Mouse (Mus musculus) cortical plate, adult 2 months (tissue): ENCODE results near the gene Fam193a. TPM values are rescaled to one million over a fixed set of nuclear protein-coding genes. Genes with fewer than 3 reads are reported as not detected.

Experiments
- H3K27ac ChIP-seq: fragments of 200-500 bp; 2 replicates; pipeline ENCODE4 v1.5.1; 2012; ENCODE audit warnings: low read length, control low read depth, inconsistent platforms; ENCODE audit not compliant: insufficient read depth
- H3K4me1 ChIP-seq: fragments of 200-500 bp; 2 replicates; pipeline ENCODE4 v1.6.1; 2011; ENCODE audit warnings: low read length; ENCODE audit not compliant: control insufficient read depth, insufficient read depth
- H3K4me3 ChIP-seq: fragments of 200-500 bp; 2 replicates; pipeline ENCODE4 v1.5.1; 2011; ENCODE audit warnings: mild to moderate bottlenecking, low read length, control low read depth; ENCODE audit not compliant: insufficient read depth
- CTCF ChIP-seq: fragments of 200-500 bp; IDR thresholded peaks from 2 replicates; pipeline ENCODE4 v1.5.1; 2011; ENCODE audit warnings: mild to moderate bottlenecking, control low read depth, low read length; ENCODE audit not compliant: insufficient read depth; ENCODE audit errors: extremely low read depth
- POLR2A ChIP-seq: fragments of 200-500 bp; IDR thresholded peaks from 2 replicates; pipeline ENCODE4 v1.6.1; 2011; ENCODE audit warnings: mild to moderate bottlenecking, low read length, control low read depth; ENCODE audit not compliant: insufficient read depth; ENCODE audit errors: extremely low read depth
- polyA plus RNA-seq: library from polyadenylated mRNA; depleted of rRNA; stranded (reverse); fragments of >200 nt; gene quantifications from 2 replicates; pipeline ENCODE4 v1.2.3, GENCODE M21; 2012

Fam193a gene
- polyA plus RNA-seq, 1 experiment: 42.0 TPM

GRCm38 (mm10) chr5:34336775-34337450 lies 32.8 kb upstream of the Fam193a start:
- H3K4me1 ChIP-seq: peaks cover 3% of the 10 kb centered on the region; the same call in 1 of the 2 replicates
- H3K27ac ChIP-seq: peak overlapping the region; percentile 61; the same call in 1 of the 2 replicates
- peak overlapping the region; percentile 82 for H3K4me3 ChIP-seq
- TF ChIP-seq CTCF: no peak
- no peak for TF ChIP-seq POLR2A

- no peak for TF ChIP-seq POLR2A
- TF ChIP-seq CTCF: no peak
- Histone ChIP-seq H3K27ac (no peak overlapping the region), H3K4me1 (peaks cover 3% of the 10 kb centered on the region; the same call in 1 of the 2 replicates), H3K4me3 (no peak overlapping the region)
Observed at GRCm38 (mm10) chr5:34340246-34340645, 29.5 kb upstream of the Fam193a start.

GRCm38 (mm10) chr5:34352084-34352631 lies 17.6 kb upstream of the Fam193a start:
- Histone ChIP-seq H3K4me1 (no peaks in the 10 kb centered on the region), H3K4me3 (no peak overlapping the region), H3K27ac (no peak overlapping the region)
- TF ChIP-seq POLR2A (no peak), CTCF (no peak)

- TF ChIP-seq POLR2A: no peak
- TF ChIP-seq CTCF: no peak
- no peak overlapping the region for H3K27ac ChIP-seq
- H3K4me1 ChIP-seq: no peaks in the 10 kb centered on the region
- H3K4me3 ChIP-seq: no peak overlapping the region
Observed at GRCm38 (mm10) chr5:34360261-34360660, 9.5 kb upstream of the Fam193a start.

- no peak for TF ChIP-seq CTCF
- TF ChIP-seq POLR2A: no peak
- no peak overlapping the region for H3K4me3 ChIP-seq
- no peak overlapping the region for H3K27ac ChIP-seq
- no peaks in the 10 kb centered on the region for H3K4me1 ChIP-seq
Observed at GRCm38 (mm10) chr5:34363115-34363514, 6.6 kb upstream of the Fam193a start.

- TF ChIP-seq CTCF (no peak), POLR2A (no peak)
- H3K4me1 ChIP-seq: peaks cover 5% of the 10 kb centered on the region
- H3K27ac ChIP-seq: peak overlapping the region; percentile 44
- peak overlapping the region; percentile 57 for H3K4me3 ChIP-seq
Observed at GRCm38 (mm10) chr5:34368551-34369290, 1.0 kb upstream of the Fam193a start.

GRCm38 (mm10) chr5:34370022-34370823 lies 490 bp downstream of the Fam193a start:
- H3K4me1 ChIP-seq: peaks cover 5% of the 10 kb centered on the region
- TF ChIP-seq CTCF (no peak), POLR2A (no peak)
- 0 out of 2 replicates have a peak overlapping the region, but pooled peaks have one; percentile 30 for H3K27ac ChIP-seq
- H3K4me3 ChIP-seq: peak overlapping the region; percentile 57

GRCm38 (mm10) chr5:34370840-34371239 lies 1.1 kb downstream of the Fam193a start:
- Histone ChIP-seq H3K4me1 (peaks cover 5% of the 10 kb centered on the region), H3K4me3 (peak overlapping the region; percentile 57), H3K27ac (no peak overlapping the region)
- TF ChIP-seq CTCF: no peak
- TF ChIP-seq POLR2A: no peak

- TF ChIP-seq CTCF (no peak), POLR2A (no peak)
- Histone ChIP-seq H3K27ac (no peak overlapping the region), H3K4me1 (peaks cover 5% of the 10 kb centered on the region), H3K4me3 (no peak overlapping the region)
Observed at GRCm38 (mm10) chr5:34372141-34372540, 2.4 kb downstream of the Fam193a start.

- no peak for TF ChIP-seq POLR2A
- TF ChIP-seq CTCF: no peak
- Histone ChIP-seq H3K4me1 (peaks cover 5% of the 10 kb centered on the region), H3K27ac (no peak overlapping the region), H3K4me3 (no peak overlapping the region)
Observed at GRCm38 (mm10) chr5:34372541-34372940, 2.8 kb downstream of the Fam193a start.
